Mouse (Mus musculus) heart, embryonic 16.5 days (tissue): ENCODE measurements at regions not wholly inside any gene's neighbourhood (a gene's known extent, or its start where the extent isn't known, plus 50 kb on each side); places are given as distances from the start of the nearest gene placed in this dataset.

Experiments
- ATAC-seq: fragments of 200-750 bp; cut with Nextera tagmentation; replicated peaks from 2 replicates; pipeline ENCODE4 v1.8.0; 2017; ENCODE audit warnings: moderate number of reproducible peaks; ENCODE audit not compliant: insufficient read depth, low FRiP score; ENCODE audit errors: extremely low read depth
- H3K27ac ChIP-seq: fragments of 300-500 bp; sonication (generic); 2 replicates; pipeline ENCODE4 v1.5.1; 2014; ENCODE audit warnings: mild to moderate bottlenecking, low read length, control low read depth, moderate library complexity
- H3K27me3 ChIP-seq: fragments of 300-500 bp; sonication (generic); 2 replicates; pipeline ENCODE4 v1.6.1; 2014; ENCODE audit warnings: low read length, mixed read lengths; ENCODE audit not compliant: control insufficient read depth, insufficient read depth
- H3K36me3 ChIP-seq: fragments of 300-500 bp; sonication (generic); 2 replicates; pipeline ENCODE4 v1.6.1; 2014; ENCODE audit not compliant: control insufficient read depth, insufficient read depth
- H3K4me1 ChIP-seq: fragments of 300-500 bp; sonication (generic); 2 replicates; pipeline ENCODE4 v1.6.1; 2014; ENCODE audit warnings: low read length, mixed read lengths; ENCODE audit not compliant: control insufficient read depth, insufficient read depth
- H3K4me2 ChIP-seq: fragments of 300-500 bp; sonication (generic); 2 replicates; pipeline ENCODE4 v1.6.1; 2014; ENCODE audit warnings: low read depth, mild to moderate bottlenecking, control low read depth, low read length
- H3K4me3 ChIP-seq: fragments of 300-500 bp; sonication (generic); 2 replicates; pipeline ENCODE4 v1.5.1; 2014; ENCODE audit warnings: mild to moderate bottlenecking, control low read depth, low read length
- H3K9ac ChIP-seq: fragments of 300-500 bp; sonication (generic); 2 replicates; pipeline ENCODE4 v1.6.1; 2014; ENCODE audit warnings: low read length, control low read depth
- H3K9me3 ChIP-seq: fragments of 300-500 bp; sonication (generic); replicated peaks from 2 replicates; pipeline ENCODE4 v1.6.1; 2016; ENCODE audit warnings: low read length; ENCODE audit not compliant: control insufficient read depth
- WGBS: fragments of 180-500 bp; shearing (Covaris S2); extraction: QIAGEN DNeasy Blood & Tissue Kit; methylation state at CpG from one replicate; pipeline ENCODE4 v1.1.7; 2014; 5-methylcytosine and 5-hydroxymethylcytosine counted together

GRCm38 (mm10) chr3:81771812-81772211 lies 160.6 kb upstream of the Ctso start:
- Histone ChIP-seq H3K4me3 (no peak overlapping the region), H3K27me3 (no peaks in the 10 kb centered on the region), H3K36me3 (no peaks in the 10 kb centered on the region), H3K27ac (no peak overlapping the region), H3K9me3 (no peaks in the 10 kb centered on the region), H3K4me2 (no peak overlapping the region), H3K4me1 (no peaks in the 10 kb centered on the region), H3K9ac (no peak overlapping the region)
- WGBS, result 56% methylated on average over 3 of the region's 3 CpGs
- ATAC-seq, result no peak

- H3K36me3 ChIP-seq, result no peaks in the 10 kb centered on the region
- ATAC-seq, result no peak
- H3K4me3 ChIP-seq, result no peak overlapping the region
- no peak overlapping the region for H3K4me2 ChIP-seq
- no peak overlapping the region for H3K9ac ChIP-seq
- H3K9me3 ChIP-seq, result no peaks in the 10 kb centered on the region
- H3K4me1 ChIP-seq, result no peaks in the 10 kb centered on the region
- H3K27me3 ChIP-seq, result no peaks in the 10 kb centered on the region
- H3K27ac ChIP-seq, result no peak overlapping the region
These were observed 159.4 kb upstream of the Ctso start for GRCm38 (mm10) chr3:81773012-81773411.

- Histone ChIP-seq H3K27me3 (no peaks in the 10 kb centered on the region), H3K4me3 (no peak overlapping the region), H3K9ac (no peak overlapping the region), H3K4me1 (peaks cover 5% of the 10 kb centered on the region; the same call in 1 of the 2 replicates), H3K27ac (no peak overlapping the region), H3K9me3 (no peaks in the 10 kb centered on the region), H3K4me2 (no peak overlapping the region), H3K36me3 (no peaks in the 10 kb centered on the region)
- no peak for ATAC-seq
- 85% methylated on average over 9 of the region's 9 CpGs for WGBS
These were observed 150.3 kb upstream of the Ctso start for GRCm38 (mm10) chr3:81782081-81782480.

GRCm38 (mm10) chr3:81782921-81783541 lies 149.4 kb upstream of the Ctso start:
- peak overlapping the region; percentile 37 for H3K4me3 ChIP-seq
- H3K4me1 ChIP-seq, result peaks cover 5% of the 10 kb centered on the region; the same call in 1 of the 2 replicates
- no peak overlapping the region for H3K27ac ChIP-seq
- H3K4me2 ChIP-seq, result peak overlapping the region; percentile 57
- H3K27me3 ChIP-seq, result no peaks in the 10 kb centered on the region
- 0 out of 2 replicates have a peak overlapping the region, but pooled peaks have one; percentile 20 for H3K9ac ChIP-seq
- H3K9me3 ChIP-seq, result no peaks in the 10 kb centered on the region
- no peaks in the 10 kb centered on the region for H3K36me3 ChIP-seq
- WGBS, result 28% methylated on average over 15 of the region's 15 CpGs
- peak; percentile 32; the same call in 1 of the 2 replicates for ATAC-seq

- Histone ChIP-seq H3K9me3 (no peaks in the 10 kb centered on the region), H3K36me3 (no peaks in the 10 kb centered on the region), H3K4me3 (no peak overlapping the region), H3K4me2 (no peak overlapping the region), H3K4me1 (no peaks in the 10 kb centered on the region), H3K9ac (no peak overlapping the region), H3K27ac (no peak overlapping the region), H3K27me3 (no peaks in the 10 kb centered on the region)
- ATAC-seq, result no peak
- WGBS, result 77% methylated on average over 2 of the region's 2 CpGs
These were observed 143.5 kb upstream of the Ctso start for GRCm38 (mm10) chr3:81788915-81789314.

GRCm38 (mm10) chr3:81789664-81790063 lies 142.7 kb upstream of the Ctso start:
- WGBS, result 84% methylated on average over 6 of the region's 6 CpGs
- Histone ChIP-seq H3K4me2 (no peak overlapping the region), H3K36me3 (no peaks in the 10 kb centered on the region), H3K27me3 (no peaks in the 10 kb centered on the region), H3K9ac (no peak overlapping the region), H3K27ac (no peak overlapping the region), H3K9me3 (no peaks in the 10 kb centered on the region), H3K4me3 (no peak overlapping the region), H3K4me1 (no peaks in the 10 kb centered on the region)
- no peak for ATAC-seq

GRCm38 (mm10) chr3:81802096-81802495 lies 130.3 kb upstream of the Ctso start:
- H3K9ac ChIP-seq, result no peak overlapping the region
- WGBS, result 76% methylated on average over 2 of the region's 2 CpGs
- H3K36me3 ChIP-seq, result no peaks in the 10 kb centered on the region
- no peak overlapping the region for H3K4me3 ChIP-seq
- no peak overlapping the region for H3K27ac ChIP-seq
- no peaks in the 10 kb centered on the region for H3K27me3 ChIP-seq
- no peaks in the 10 kb centered on the region for H3K9me3 ChIP-seq
- no peak overlapping the region for H3K4me2 ChIP-seq
- ATAC-seq, result no peak
- no peaks in the 10 kb centered on the region for H3K4me1 ChIP-seq

GRCm38 (mm10) chr3:81805745-81806144 lies 126.7 kb upstream of the Ctso start:
- no peak overlapping the region for H3K27ac ChIP-seq
- H3K4me1 ChIP-seq, result no peaks in the 10 kb centered on the region
- 68% methylated on average over 4 of the region's 4 CpGs for WGBS
- H3K36me3 ChIP-seq, result no peaks in the 10 kb centered on the region
- H3K9me3 ChIP-seq, result no peaks in the 10 kb centered on the region
- no peak overlapping the region for H3K4me2 ChIP-seq
- no peaks in the 10 kb centered on the region for H3K27me3 ChIP-seq
- ATAC-seq, result no peak
- no peak overlapping the region for H3K9ac ChIP-seq
- no peak overlapping the region for H3K4me3 ChIP-seq

- no peaks in the 10 kb centered on the region for H3K27me3 ChIP-seq
- no peaks in the 10 kb centered on the region for H3K9me3 ChIP-seq
- no peak overlapping the region for H3K4me3 ChIP-seq
- ATAC-seq, result no peak
- no peak overlapping the region for H3K9ac ChIP-seq
- H3K27ac ChIP-seq, result no peak overlapping the region
- 79% methylated on average over 2 of the region's 2 CpGs for WGBS
- no peak overlapping the region for H3K4me2 ChIP-seq
- no peaks in the 10 kb centered on the region for H3K36me3 ChIP-seq
- H3K4me1 ChIP-seq, result no peaks in the 10 kb centered on the region
These were observed 122.8 kb upstream of the Ctso start for GRCm38 (mm10) chr3:81809604-81810003.
